Mouse (Mus musculus): ENCODE measurements around the gene Tas2r139.
"Not testable (repeated sequence)": the region's sequence is repeated elsewhere in the genome, so short reads cannot be mapped to it uniquely, and the experiment has no call there.

Gene Tas2r139

GRCm38 (mm10) chr6:42140636-42141035 lies at the start of gene Tas2r139:
Gene Tas2r139 (plus strand): TSS chr6:42140936.
- no peak for DNase-seq

DNA sequence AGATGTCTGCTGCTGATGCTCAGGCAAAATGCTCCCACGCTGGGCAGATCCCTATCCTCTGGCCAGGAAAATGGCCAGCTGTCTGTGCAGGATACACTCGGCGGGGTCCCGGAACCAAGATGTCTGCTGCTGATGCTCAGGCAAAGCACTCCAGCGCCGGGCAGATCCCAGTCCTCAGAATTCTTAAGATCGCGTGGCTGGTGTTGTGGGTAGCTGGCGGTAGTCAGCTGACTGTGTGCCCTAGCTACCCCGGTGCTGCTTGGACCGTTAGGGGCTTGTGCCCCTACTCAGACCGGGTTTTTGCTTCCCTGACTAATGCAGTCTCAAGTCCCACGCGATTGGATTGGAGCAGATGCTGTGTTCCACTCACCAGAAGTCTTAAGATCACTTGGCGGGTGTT lies 10.4 kb downstream of the Tas2r139 start:
- DNase-seq = not testable (repeated sequence)

GRCm38 (mm10) chr6:42182462-42182861 lies 41.7 kb downstream of the Tas2r139 start:
- no peak for DNase-seq

GRCm38 (mm10) chr6:42186230-42186629 lies 45.5 kb downstream of the Tas2r139 start:
- peak in 1 of 2 experiments; percentile 16 for DNase-seq

Measured in kidney, postnatal 4 days (tissue).